Mouse (Mus musculus): ENCODE data around the gene Traf3ip3.

Traf3ip3 gene

DNA sequence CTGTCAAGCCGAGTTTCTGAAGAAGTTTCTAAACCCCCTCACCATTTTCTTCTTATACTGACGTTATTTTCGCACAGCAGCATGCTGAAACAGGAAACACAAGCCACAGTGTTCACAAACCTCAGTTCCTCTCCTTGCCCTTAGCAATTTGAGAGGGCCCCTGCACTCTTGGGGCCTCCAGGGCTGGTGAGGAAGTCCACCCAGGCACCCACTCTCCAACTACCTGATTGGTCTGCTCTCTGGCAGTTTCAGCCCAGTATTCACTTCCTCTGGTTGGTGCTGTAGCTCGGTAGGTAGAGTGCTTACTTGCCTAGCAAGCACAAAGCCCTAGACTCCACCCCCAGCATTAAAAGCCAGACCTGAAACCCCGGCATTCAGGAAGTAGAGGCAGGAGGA, at the start of gene Traf3ip3:
Gene Traf3ip3 (minus strand): TSS at position 321 of the 396 bp plus-strand sequence.
- DNase-seq, result no peak

DNA sequence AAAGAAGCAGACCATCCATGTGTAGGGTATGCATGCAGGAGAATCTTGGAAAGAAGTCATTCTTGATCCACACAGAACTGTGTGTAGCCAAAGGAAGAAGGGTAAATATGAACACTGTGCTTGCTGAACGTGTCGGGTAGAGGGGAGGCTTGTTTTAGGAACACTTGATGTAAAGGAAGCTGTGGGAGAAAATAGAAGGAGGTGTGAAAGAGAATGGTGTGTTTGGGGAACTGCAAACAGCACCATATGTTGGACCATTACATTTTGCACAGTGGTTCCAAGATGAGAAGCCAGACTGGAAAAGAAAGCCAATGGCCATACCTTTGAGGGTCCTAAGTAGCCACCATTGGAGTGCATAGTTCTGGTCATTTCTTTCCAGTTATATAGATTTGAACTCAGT, 48.5 kb upstream of the Traf3ip3 start:
- DNase-seq, result no peak

DNA sequence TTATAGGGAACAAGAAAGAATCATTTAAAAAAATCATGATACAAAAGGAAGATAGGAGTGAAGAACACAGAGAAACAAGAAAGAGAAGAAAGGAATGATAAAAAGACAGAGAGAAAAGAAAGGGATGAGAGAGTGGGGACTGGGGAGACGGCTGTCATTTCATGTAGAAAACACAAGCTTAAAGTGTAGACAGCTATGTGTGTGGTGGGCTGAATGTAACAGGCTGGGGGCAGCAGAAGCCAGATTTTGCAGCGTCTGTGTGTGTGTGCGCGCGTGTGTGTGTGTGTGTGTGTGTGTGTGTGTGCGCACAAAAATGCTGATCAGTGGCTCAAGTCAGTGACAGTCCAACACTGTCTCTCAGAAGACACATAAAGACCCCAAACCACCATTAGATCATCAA, 42.7 kb upstream of the Traf3ip3 start:
- no peak for DNase-seq

DNA sequence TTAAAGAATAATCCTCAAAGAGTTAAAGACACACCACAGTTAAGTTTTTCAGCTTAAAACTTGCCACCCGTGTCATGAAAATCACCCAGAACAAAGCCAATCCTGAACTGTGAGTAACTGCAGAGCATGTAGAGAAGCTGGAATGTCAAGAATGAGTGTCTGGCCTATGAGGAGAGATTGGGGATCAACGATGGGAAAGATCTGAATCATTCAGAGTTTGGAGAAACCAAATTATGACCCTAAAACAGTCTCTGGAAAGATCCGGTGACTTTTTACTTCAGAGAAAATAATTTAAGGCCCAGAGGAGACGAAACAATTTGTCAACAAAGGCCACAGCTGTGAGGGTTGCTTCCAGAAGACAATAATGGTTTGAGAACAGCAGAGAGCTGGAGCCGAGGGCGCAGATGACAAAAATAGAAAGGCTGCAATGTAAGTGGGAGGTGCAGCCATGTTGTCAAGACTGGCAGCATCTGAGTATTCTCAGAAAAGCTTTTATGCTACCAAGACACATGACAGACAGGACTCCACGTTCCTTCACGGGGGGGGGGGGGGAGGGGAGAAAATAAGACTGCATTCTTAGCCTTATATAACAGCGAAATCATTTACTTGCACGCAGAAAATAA, 42.2 kb upstream of the Traf3ip3 start:
- no peak for DNase-seq

DNA sequence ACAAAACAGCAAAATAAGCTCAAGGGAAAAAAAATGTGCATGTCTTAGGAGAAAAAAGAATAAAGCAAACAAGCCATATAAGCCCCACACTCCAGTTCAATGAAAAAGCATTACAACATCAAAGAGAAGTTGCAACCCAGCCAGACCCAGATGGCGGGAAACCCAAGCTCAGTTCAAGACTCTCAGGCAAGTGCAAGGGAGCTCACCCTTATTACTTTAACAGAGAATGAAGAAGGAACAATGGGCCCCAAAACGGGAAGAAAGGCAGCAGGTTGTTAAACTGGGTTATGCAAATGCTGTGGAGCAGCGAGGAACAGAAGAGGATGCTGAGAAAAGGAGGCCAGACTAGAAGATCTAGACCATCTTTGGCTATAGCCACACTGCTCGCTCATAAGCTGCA, 41.4 kb upstream of the Traf3ip3 start:
- DNase-seq, result no peak

DNA sequence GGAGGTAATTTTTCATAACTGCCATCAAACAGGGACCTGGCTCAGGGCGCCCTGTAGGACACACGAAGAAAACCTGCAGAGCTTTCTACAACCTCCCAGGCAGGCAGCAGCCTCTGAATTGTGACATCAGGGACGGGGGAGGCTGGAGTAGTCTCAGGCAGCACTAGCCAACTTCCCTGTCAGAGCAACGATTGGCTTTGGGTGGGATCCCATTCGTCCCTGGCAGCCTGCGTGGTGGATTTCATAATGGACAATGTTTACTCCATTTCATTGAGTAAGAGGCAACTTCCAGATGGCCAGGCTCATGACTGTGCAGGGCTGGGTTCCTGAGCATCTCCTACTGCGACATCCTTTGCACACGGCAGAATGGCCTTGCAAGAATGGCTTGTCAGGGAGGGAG, 40.7 kb upstream of the Traf3ip3 start:
- peak; percentile 96 for DNase-seq

DNA sequence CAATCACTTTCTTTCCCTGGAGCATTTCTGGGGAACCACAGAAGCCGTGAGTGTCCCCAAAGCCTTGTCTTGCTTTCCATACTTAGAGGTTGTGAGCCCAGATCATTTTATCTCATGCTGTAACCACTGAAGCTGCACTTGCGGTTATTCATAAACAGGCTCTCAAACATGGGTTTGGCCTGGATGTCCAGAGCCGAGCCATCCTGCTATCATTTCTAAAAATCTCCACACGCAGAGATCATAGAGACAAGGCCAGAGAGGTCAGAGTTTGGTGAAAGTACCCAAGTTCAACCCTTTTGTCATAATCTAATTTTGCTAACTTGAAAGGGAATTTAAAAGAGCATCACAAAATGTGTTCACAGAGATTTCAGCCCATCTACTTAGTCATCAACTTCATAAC, 39.9 kb upstream of the Traf3ip3 start:
- no peak for DNase-seq

DNA sequence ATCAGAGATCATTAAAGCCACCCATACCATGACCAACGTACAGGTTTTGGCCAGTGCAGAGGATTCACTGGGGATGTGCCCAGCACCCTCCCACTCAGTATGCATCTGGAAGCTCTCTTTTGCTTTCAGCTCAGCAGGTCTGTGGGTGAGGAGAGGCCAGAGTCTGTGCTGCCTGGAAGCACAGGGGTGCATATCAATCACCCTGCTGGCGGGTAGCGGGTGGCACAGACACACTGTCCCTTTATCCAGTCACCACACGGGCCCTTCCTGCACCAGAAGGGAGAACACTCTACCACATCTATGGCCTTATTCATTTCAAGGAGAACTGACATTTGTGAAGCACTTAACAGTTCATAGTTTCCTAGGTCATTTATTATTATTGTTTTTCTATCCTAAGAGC, 36.9 kb upstream of the Traf3ip3 start:
- no peak for DNase-seq

DNA sequence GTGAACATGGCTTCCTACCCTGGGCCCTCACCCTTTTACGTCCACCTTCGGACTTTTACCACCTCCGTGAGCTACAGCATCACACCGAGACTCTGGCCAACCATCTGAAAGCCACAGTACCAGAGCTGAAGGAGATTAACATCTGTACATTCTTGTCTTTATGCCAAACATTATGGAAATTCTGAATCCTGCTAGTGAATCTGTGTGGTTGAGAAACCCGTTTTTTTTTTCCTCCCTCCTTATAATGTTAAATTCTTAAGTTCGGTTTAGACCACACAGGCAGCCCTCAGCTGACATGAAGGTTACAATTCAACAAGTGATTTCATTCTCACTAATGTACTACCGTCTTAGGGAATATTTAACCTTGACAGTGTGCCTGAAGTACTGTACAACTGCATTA, 33.4 kb upstream of the Traf3ip3 start:
- no peak for DNase-seq

DNA sequence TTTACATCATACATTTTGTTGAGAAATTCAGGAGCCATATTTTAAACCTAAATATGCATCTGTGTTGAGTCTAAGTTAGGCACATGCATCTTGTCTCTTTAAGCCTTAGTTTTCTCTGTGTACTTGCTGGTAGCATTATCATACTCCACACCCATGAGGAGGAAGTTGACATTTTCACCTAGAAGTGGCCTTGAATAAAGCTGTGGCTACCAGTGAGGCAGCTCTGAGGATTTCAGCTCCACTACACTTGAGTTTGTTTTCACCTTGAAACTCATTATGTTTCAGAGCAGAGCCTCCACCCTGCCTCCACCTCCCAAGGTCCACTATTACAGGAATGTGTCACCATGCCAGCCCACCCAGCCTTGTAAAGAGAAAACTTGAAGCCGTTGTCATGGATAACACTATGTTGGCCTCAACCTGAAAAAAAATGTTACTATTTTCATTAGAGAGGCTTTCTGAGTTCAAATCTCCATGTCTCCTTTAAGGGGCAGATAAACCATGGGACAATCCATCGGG, 32.7 kb upstream of the Traf3ip3 start:
- DNase-seq, result no peak

DNA sequence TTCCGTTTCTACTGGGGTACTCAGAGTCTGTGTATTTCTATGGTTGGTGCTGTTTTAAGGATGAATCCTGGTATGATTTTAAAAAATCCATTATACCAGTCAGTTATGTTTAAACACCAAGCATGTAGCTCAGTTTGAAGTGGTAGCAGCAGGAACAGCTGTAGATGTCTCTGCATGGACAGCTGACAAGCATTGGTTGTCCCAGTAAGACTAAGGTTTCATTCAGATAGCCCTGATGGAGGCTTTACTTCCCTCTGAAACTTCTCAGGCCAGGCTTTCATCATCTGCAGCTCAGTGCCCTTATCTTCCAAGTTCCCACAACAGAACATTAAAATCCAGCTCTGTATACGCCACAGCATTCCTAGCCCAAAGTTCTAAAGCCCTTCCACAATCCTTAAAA, 31.2 kb upstream of the Traf3ip3 start:
- no peak for DNase-seq

DNA sequence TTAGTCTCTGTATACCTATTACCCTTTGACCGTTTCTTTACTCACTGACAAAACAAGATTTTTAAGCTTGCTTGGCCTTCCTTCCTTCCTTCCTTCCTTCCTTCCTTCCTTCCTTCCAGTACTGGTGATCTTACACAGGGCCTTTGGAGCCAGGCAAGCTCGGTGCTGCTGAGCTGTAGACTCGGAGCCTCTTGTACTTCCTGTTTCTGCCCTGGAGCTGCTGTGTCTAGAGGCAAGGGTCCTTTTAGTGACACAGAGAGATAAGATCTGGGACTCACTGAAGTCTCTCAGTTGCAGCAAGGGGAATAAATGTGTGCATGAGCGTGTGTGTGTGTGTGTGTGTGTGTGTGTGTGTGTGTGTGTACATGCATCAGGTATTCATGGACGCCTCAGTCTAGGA, 29.4 kb upstream of the Traf3ip3 start:
- DNase-seq, result no peak

DNA sequence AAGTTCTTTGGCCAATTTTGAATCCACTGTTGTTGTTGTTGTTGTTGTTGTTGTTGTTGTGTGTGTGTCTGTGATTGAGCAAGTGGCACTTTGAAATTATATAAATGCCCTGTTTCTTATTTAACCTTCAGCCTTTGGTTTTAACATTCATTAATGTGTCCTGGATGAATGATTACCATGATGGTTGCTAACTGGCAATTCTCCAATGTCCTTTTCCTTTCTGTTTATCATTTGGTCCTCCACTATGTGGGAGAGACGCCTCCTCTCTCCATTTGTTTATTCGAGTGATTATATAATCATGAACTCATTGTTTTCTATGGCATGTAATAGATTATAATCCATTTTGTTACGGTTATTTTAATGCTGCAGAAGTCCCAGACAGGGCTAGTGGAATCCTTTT, 29.0 kb upstream of the Traf3ip3 start:
- DNase-seq, result no peak

DNA sequence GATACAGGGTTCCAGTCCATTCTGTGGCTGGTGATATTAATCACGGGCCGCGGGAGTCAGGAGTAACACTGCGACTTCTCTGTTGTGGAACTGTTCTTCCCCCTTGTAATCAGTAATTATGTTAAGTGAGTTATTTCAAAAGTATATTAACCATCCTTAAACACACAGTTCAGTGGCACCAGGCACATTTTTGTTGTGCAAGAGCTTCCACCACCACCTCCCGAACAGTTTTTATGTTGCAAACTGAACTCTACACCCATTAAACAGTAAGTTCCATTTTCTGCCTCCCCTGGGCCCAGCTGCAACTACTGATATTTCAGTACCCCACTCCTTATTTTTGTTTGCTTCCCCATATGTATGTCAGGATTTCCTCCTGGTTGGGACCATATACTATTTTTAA, 28.1 kb upstream of the Traf3ip3 start:
- no peak for DNase-seq

DNA sequence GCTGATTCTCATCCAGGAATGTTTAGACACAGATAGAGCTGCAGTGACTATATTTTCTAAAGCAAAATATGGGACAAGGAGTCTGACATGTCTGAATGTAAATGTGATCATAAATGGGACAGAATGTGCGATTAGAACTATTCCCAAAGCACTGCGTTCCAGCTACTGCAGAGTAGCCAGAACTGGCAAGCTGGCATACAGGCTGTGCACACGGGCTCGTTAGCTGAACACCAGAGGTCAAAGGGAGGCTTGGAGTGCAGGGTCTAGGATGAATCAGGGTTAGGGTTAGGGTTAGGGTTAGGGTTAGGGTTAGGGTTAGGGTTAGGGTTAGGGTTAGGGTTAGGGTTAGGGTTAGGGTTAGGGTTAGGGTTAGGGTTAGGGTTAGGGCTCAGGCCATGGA, 26.0 kb upstream of the Traf3ip3 start:
- no peak for DNase-seq

DNA sequence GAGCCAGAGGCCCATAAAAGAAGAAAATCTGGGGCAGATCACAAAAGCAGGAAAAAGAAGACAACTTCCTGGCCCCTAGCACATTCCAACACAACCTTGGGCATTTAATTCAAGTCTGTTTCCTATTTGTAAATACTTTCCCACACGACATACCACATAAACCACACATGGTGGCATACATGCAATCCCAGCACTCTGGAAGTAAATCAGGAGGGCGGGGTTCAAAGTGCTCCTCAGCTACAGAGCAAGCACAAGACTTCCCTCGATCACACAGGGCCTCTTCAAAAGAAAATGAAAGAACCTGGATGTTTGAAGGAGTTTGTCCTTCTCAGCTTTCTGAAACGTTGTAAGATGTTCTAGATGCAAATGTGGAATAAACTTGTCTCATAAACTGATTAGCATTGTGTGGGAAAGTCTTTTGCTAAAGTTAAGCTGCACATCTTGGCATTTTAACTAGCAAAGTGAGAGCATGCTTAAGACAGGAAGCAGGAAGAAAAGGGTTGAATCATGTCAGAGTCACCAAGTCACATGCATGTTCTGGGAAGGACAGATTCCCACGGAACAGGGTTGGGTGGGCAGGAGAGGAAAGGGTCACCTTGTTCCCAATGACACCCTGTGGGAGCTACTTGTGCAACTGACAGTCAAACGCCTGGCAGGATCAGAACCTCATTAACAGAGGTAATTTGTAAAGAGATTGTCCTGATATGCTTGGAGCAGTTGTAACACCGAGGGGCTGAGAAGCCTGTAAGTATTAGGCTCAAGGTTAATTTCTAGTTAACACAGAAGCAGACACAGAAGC, 25.4 kb upstream of the Traf3ip3 start:
- DNase-seq, result no peak

DNA sequence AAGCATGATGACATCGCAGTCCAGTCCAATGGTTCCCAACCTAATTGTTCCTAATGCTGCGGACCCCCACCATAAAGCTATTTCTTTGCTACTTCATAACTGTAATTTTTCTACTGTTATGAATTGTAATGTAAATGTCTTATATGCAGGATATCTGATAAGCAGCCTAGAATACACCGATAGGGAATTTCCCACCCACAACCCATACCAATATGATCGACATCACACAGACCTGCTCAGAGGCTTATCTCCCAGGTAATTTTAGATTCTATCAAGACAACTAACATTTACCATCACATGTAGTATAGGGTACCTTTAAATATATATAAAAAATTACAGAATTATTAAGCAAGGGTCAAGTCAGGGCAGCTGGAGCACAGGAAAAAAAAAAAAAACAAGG, 24.6 kb upstream of the Traf3ip3 start:
- no peak for DNase-seq

DNA sequence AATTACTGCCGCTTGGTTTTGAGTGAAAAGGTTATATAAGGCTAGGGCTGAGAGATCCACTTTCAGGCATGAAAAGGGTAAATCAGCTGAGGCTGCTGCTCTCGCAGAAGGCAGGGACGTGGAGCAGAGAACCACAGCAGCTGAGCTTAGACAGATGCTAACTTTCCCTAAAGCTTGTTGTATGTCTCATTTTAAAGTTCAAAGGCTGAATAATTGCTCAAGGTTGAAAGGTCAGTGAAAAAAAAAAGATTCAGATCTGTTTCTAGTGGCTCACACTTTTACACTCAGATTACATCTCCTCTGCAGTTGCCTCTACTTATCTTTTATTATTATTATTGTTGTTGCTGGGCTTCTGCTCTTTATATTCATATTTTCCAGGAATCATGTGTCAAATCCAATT, 24.0 kb upstream of the Traf3ip3 start:
- DNase-seq, result no peak

DNA sequence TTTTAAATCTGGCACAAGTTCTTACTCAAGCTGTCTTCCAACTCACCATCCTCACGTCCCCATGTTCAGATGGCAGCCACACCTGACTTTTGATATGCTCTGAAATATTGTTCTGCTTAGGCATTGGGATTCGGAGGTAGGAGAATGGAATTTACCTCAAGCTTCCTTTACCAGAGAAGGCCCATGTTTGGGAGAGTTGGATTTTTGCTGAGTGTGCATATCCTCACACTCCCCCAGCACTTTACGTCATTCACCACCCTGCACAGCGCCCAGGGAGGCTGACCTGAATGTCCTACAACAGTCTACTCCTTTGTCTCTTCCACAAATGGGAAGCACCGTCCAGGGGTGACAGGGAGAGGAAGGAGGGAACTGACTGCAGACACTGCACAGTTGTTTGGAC, 18.9 kb upstream of the Traf3ip3 start:
- no peak for DNase-seq

DNA sequence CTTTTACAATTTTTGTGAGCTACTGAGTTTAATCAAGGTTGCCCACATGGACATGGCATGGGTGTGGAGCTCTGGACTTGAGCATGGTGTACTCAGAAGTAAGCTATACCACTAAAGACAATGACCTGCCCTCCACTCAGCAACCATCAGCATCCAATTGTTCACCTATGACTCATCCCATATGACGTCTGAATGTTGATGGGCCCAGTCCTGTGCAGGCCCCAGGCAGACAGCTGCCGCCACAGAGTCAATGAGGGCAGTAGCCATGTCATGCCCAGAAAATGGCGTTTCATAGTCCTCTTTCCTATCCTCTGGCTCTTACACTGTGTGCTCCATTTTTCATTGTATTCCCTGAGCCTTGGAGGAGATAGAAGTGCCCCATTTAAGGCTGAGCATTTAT, 14.5 kb upstream of the Traf3ip3 start:
- DNase-seq, result no peak

DNA sequence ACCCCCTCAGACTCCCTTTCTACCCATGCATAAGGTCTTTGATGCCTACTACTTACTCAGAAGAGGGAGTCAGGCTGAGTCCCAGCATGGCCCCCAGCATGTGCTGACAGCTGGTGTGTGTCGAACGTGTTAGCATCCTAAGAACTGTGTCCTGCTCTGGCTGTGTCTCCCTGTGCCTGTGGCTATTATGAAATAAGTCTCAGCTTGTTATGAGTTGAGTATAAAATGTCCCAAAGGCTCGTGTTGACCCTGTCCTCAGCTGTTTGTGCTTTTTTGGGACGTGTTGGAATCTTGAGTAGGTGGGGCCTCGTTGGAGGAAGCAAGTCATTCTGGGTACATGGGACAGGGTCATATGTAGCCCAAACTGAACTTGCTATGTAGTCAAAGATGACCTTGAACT, 12.6 kb upstream of the Traf3ip3 start:
- no peak for DNase-seq

DNA sequence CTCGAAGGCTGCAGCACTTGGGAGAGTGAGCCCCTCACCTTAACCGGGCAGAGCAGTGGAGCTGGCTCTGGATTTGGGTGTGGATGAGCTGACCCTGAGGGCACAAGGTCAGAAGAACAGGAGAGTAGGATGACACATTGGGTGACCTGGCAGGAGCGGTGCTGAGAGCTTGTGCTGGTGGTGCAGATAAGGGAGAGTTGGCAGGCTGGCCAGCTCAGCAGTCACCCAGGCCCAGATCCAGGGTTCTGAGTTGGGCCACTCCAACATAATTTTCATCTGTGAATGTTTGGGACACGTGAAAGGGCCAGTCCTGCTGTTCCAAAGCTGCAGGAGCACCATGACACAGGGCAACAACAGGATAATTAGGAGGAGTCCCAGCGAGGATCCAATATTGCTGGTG, 9.9 kb upstream of the Traf3ip3 start:
- no peak for DNase-seq

DNA sequence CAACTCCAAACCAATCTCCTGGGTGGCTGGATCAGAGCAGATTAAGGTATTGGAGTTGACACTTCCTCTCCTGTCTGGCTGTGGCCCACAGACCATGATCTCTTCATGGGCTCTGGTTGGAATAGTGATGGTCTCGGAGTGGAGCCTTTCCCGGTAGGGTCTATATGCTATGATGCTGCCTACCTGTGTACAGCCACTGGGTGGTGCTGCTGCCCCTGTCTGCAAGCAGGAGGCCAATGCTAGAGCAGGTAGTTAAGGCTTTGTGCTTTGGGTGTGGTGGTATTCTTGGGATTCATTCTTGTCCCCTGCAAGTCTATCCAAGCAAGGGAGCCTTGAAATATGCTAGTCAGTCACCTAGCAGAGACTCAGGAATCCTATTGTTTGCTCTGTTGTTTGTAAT, 6.7 kb upstream of the Traf3ip3 start:
- peak; percentile 18 for DNase-seq

DNA sequence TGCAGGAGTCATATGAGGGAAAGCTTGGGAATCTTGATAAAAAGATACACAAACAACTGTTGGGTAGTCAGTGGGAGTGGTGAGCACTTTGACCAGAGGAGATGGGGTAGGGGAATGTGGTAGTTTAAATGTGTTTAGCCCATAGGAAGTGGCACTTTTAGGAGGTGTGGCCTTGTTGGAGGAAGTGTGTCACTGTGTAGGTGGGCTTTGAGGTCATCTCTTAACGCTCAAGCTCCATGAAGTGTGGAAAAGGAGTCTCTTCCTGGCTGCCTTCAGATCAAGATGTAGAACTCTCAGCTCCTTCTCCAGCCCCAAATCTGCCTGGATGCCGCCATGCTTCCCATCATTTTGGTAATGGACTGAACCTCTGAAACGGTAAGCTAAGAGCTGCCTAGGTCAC, 6.0 kb upstream of the Traf3ip3 start, which contains the start of gene Lamb3:
Gene Lamb3 (plus strand): TSS at position 197 of the 400 bp plus-strand sequence.
- DNase-seq, result no peak

DNA sequence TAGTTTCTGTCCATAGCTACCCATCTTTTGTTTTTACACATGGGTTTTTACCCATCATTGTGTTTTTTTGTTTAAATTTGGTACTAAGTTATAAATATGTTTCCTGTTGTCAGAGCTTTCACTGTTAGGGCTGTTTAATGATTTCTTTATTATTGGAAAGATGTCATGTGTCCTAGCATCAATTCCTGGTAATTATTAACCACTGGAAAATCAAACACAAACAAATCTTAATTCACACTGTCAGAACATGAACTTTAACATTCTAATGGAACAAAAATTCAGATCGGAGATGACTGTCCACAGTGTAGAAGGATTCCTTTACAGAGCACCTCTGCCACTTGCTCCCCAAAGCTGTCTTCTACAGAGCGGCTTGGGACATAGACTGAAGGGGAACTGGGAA, 3.9 kb upstream of the Traf3ip3 start:
- DNase-seq, result no peak

Measured in cerebellum, adult 11-12 months (tissue).